Mouse (Mus musculus): ENCODE results near the gene Agmat.

- TF ChIP-seq CTCF (IDR thresholded peaks at IDR 0.05; ENCODE audit: low read depth), result no peak
- no peak for TF ChIP-seq EP300 (IDR thresholded peaks at IDR 0.05; ENCODE audit: low read depth)
Measured at GRCm38 (mm10) chr4:141758874-141759542, 12.5 kb downstream of the Agmat start.
